Mouse (Mus musculus) neural tube, embryonic 13.5 days (tissue): ENCODE data around the gene Rab11fip4. TPM values are rescaled to one million over a fixed set of nuclear protein-coding genes. Genes with fewer than 3 reads are reported as not detected.

Source experiments
- ATAC-seq: fragments of 200-750 bp; cut with Nextera tagmentation; 2 replicates; pipeline ENCODE4 v1.8.0; 2017; ENCODE audit warnings: low read depth, mild to moderate bottlenecking, moderate TSS enrichment, moderate library complexity
- H3K27ac ChIP-seq: fragments of 300-500 bp; sonication (generic); replicated peaks from 2 replicates; pipeline ENCODE4 v1.5.1; 2015; ENCODE audit warnings: moderate library complexity, mild to moderate bottlenecking, inconsistent platforms
- H3K27me3 ChIP-seq: fragments of 300-500 bp; sonication (generic); 2 replicates; pipeline ENCODE4 v1.6.1; 2015; ENCODE audit warnings: mild to moderate bottlenecking, inconsistent platforms
- H3K36me3 ChIP-seq: fragments of 300-500 bp; sonication (generic); 2 replicates; pipeline ENCODE4 v1.6.1; 2015; ENCODE audit warnings: mild to moderate bottlenecking, inconsistent platforms
- H3K4me1 ChIP-seq: fragments of 300-500 bp; sonication (generic); replicated peaks from 2 replicates; pipeline ENCODE4 v1.6.1; 2015; ENCODE audit warnings: inconsistent platforms
- H3K4me2 ChIP-seq: fragments of 300-500 bp; sonication (generic); 2 replicates; pipeline ENCODE4 v1.6.1; 2015; ENCODE audit warnings: inconsistent platforms, mild to moderate bottlenecking, moderate library complexity
- H3K4me3 ChIP-seq: fragments of 300-500 bp; sonication (generic); 2 replicates; pipeline ENCODE4 v1.5.1; 2015; ENCODE audit warnings: mild to moderate bottlenecking, inconsistent platforms
- H3K9ac ChIP-seq: fragments of 300-500 bp; sonication (generic); 2 replicates; pipeline ENCODE4 v1.6.1; 2015; ENCODE audit warnings: moderate library complexity, mild to moderate bottlenecking, inconsistent platforms
- H3K9me3 ChIP-seq: fragments of 300-500 bp; sonication (generic); 2 replicates; pipeline ENCODE4 v1.6.1; 2016; ENCODE audit warnings: inconsistent platforms
- WGBS: fragments of 180-500 bp; shearing (Covaris S2); methylation state at CpG from one replicate; pipeline ENCODE4 v1.1.7; 2015; 5-methylcytosine and 5-hydroxymethylcytosine counted together
- polyA plus RNA-seq: library from polyadenylated mRNA; unstranded; fragments of >200 nt; fragmentation: Nextera tagmentation; extraction: Ambion mirVana; gene quantifications from 2 replicates; pipeline ENCODE4 v1.2.1, GENCODE M21; 2015

Gene Rab11fip4
- polyA plus RNA-seq, 1 experiment from 2014 or later: 24.6 TPM

DNA sequence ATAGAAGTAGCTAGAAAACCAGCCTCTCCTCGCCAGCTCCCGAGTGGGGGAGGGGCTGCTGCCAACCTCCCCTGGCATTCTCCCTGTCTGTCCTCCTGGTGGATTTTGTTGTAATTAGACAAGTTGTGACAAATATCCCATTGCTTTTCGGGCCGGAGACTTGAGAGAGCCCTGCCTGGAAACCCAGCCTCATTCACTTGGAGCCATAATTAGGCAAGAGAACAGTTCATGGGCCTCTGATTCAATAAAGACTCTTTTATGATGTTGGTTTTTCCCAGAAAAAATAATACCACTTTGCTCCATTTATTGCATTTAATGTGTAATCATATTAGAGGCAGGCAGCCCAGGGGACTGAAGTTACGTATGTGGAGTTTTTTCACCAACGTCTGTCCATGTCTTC lies 127.2 kb downstream of the Rab11fip4 start:
- H3K9me3 ChIP-seq: no peaks in the 10 kb centered on the region
- no peak overlapping the region for H3K4me2 ChIP-seq
- no peak overlapping the region for H3K4me3 ChIP-seq
- peaks cover 14% of the 10 kb centered on the region for H3K27me3 ChIP-seq
- H3K4me1 ChIP-seq: peaks cover 4% of the 10 kb centered on the region
- H3K27ac ChIP-seq: no peak overlapping the region
- no peak for ATAC-seq
- WGBS: 62% methylated on average over 6 of the region's 6 CpGs
- no peaks in the 10 kb centered on the region for H3K36me3 ChIP-seq
- H3K9ac ChIP-seq: no peak overlapping the region

DNA sequence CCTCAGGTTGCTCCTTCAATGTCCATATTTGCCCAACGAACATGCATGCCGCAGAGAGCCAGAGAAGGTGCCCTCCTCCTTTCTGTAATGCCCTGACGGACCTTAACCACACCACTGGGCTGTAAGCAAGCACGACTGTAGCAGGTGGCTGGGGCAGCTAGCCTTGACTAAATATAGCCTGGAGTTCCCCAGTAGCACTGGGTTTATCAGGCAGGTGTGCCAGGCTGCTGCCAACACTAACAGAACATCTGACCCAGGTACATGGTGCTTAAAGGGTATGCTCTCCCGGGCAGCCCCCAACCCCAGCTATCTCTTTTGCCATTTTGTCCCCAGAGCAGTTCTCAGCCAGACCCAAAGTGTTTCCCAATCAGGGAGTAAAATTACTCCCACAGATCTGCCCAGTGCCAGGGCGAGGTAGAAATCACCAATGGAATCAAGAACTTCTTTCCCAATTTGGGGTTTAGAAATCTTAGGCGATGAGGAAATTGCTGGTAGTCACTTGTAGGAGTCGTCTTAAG lies 127.9 kb downstream of the Rab11fip4 start:
- no peak overlapping the region for H3K4me2 ChIP-seq
- 89% methylated on average over 8 of the region's 8 CpGs for WGBS

DNA sequence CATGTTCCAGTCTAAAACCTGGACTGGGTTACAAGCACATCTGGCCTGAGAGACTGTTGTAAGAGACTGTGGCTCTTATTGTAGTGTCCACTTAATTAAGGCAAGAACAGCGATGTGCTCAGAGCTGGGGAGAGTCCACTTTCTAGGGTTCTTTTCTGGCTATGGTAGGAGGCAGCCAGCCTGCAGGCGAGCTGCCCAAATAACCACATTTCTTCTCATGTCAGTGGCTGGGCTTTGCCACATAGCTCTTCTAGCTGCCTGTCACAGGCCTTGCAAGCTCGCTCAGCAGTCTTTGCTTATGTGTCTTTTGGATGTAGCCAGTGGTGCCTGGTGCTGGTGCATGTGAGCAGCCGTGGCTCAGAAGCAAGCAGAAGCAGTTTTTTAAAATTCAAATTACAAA lies 129.7 kb downstream of the Rab11fip4 start:
- no peak for ATAC-seq
- WGBS: 77% methylated on average over 4 of the region's 4 CpGs
- no peaks in the 10 kb centered on the region for H3K27me3 ChIP-seq
- H3K9me3 ChIP-seq: no peaks in the 10 kb centered on the region
- no peak overlapping the region for H3K4me3 ChIP-seq
- H3K4me2 ChIP-seq: no peak overlapping the region
- no peak overlapping the region for H3K9ac ChIP-seq
- no peaks in the 10 kb centered on the region for H3K36me3 ChIP-seq
- H3K27ac ChIP-seq: no peak overlapping the region
- peaks cover 3% of the 10 kb centered on the region; the same call in 1 of the 2 replicates for H3K4me1 ChIP-seq

More for the DNA sequence above, 127.9 kb downstream of the Rab11fip4 start:
- Histone ChIP-seq H3K27ac (no peak overlapping the region), H3K4me3 (no peak overlapping the region), H3K9ac (no peak overlapping the region), H3K36me3 (no peaks in the 10 kb centered on the region), H3K27me3 (peaks cover 8% of the 10 kb centered on the region), H3K9me3 (no peaks in the 10 kb centered on the region), H3K4me1 (peaks cover 3% of the 10 kb centered on the region; the same call in 1 of the 2 replicates)
- ATAC-seq: no peak

DNA sequence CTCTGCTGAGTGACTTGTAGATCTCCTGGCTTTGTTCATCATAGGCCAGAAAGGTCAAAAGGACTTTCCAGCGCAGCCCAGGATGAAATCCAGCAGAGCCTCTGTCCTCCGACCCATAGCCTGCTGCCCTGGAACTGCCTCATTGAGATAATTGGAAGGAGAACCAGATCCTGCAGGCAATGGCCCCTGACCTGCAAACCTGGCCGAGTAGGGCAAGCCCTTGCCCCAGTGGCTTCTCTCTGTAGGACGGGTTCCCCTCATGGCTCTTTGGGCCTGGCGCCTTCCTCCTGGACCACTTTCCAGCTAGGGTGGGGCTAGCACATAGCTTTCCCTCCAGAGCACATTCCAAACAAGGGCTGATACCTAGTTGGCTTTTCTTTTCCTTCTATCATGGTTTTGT lies 131.8 kb downstream of the Rab11fip4 start:
- Histone ChIP-seq H3K9me3 (no peaks in the 10 kb centered on the region), H3K36me3 (no peaks in the 10 kb centered on the region), H3K4me1 (no peaks in the 10 kb centered on the region; the same call in 1 of the 2 replicates), H3K4me2 (no peak overlapping the region), H3K27me3 (no peaks in the 10 kb centered on the region), H3K27ac (no peak overlapping the region), H3K9ac (no peak overlapping the region), H3K4me3 (no peak overlapping the region)
- WGBS: 89% methylated on average over 5 of the region's 5 CpGs
- no peak for ATAC-seq

DNA sequence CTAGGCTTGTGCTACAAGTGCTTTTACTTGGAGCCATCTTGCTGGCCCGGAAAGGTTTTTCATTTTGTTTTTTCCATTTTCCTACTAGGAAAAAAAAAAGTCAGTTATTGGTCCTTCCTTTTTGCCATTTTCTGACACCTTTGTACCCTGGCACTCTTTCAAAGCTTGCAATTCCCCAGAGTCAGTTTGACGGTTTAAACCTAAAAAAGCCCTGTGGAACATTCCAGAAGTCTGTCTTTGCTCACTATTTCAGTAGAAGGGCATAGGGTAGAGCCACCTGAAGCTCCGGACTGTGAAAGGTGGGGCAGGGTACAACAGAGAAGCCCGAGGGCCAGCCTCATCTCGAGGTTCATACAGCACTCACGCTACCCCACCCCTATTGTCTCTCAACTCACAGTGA lies 134.0 kb downstream of the Rab11fip4 start:
- H3K36me3 ChIP-seq: no peaks in the 10 kb centered on the region
- no peaks in the 10 kb centered on the region for H3K9me3 ChIP-seq
- H3K4me2 ChIP-seq: no peak overlapping the region
- no peak overlapping the region for H3K27ac ChIP-seq
- H3K4me3 ChIP-seq: no peak overlapping the region
- H3K27me3 ChIP-seq: no peaks in the 10 kb centered on the region
- no peak overlapping the region for H3K9ac ChIP-seq
- ATAC-seq: no peak
- peaks cover 9% of the 10 kb centered on the region for H3K4me1 ChIP-seq
- 94% methylated on average over 6 of the region's 6 CpGs for WGBS

DNA sequence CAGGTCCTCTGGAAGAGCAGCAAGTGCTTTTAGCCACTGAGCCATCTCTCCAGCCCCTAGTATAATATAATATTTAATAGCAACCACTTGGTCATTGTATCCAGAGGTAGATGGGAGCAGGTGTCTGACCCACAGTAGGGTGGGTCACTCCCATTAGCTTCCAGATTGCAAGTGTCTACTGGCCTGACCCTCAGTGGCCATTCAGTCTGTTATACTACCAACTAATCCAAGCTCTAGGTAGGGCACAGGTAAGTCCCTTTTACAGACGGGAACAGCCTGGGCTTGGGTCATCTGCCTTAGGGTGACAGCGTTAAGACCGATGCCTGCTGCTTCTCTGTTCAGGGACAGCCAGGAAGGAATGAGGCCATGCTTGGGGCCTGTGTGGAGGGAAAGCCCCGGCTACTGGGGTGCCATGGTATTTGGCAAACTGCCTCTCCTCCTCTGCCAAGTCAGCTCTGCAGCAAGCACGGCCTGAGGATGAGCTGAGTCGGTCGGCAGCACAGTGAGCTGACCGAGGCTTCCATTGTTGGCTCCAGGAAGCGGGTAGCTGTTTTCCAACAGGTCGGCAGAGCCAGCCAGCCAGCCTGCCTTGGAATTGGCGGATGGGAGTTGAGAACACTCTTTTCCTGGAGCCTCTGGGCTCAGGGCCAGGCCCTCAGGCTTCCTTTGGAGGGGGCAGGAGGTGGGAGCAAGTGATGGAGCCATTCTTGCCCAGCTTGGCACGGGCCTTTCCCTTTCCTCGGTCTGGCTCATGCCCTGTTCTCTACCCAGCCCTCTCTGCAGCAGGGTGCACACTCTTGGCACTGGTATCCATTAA lies 138.4 kb downstream of the Rab11fip4 start:
- peaks cover 11% of the 10 kb centered on the region for H3K4me1 ChIP-seq
- WGBS: 65% methylated on average over 13 of the region's 13 CpGs
- peak; percentile 88 for ATAC-seq
- no peak overlapping the region for H3K4me2 ChIP-seq
- H3K9ac ChIP-seq: no peak overlapping the region
- H3K36me3 ChIP-seq: no peaks in the 10 kb centered on the region
- no peaks in the 10 kb centered on the region for H3K9me3 ChIP-seq
- H3K27me3 ChIP-seq: no peaks in the 10 kb centered on the region
- H3K27ac ChIP-seq: peak overlapping the region; percentile 59
- no peak overlapping the region for H3K4me3 ChIP-seq

DNA sequence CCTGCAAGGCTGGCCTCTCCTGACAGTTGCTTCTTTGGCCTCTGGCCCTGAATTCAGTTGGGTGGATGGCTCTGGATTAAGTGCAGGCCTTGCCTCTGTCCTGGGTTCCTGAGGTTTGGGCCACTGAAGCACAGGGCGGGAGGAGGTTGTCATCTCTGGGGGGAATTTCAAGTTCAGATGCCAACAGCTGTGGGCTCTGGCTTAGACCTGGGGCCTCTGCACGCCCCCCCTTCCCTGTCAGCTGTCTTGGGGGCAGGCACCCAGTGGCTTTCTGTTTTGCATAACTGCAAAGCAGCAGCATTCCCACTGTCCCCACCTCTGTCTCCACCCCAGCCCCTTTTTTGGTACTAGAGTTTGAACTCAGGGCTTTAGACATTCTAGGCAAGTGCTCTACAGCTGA lies 139.4 kb downstream of the Rab11fip4 start:
- Histone ChIP-seq H3K9me3 (no peaks in the 10 kb centered on the region), H3K36me3 (no peaks in the 10 kb centered on the region), H3K27me3 (no peaks in the 10 kb centered on the region), H3K9ac (no peak overlapping the region), H3K27ac (no peak overlapping the region), H3K4me3 (no peak overlapping the region), H3K4me1 (peaks cover 11% of the 10 kb centered on the region), H3K4me2 (no peak overlapping the region)
- WGBS: 78% methylated on average over 2 of the region's 2 CpGs
- no peak for ATAC-seq

DNA sequence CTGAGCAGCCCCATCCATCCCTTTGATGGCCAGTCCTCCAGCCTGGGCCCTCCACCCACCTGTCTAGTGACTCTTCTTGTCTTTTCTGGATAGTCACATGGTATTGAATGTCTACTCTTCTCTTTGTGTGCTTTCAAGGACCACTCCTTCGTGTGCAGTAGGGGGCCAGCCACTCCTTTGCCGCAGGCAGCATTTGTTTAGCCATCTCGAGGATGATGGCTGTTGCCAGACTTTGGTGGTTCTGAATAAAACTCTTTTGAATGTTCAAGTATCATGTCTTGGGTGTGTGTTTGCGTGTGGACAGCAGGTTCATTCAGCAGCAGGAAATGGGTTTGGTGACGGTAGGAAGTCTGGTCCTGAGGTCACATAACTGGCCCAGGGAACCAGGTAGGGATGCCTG lies 140.5 kb downstream of the Rab11fip4 start:
- H3K36me3 ChIP-seq: no peaks in the 10 kb centered on the region
- no peak overlapping the region for H3K27ac ChIP-seq
- H3K4me3 ChIP-seq: no peak overlapping the region
- H3K4me2 ChIP-seq: no peak overlapping the region
- H3K9me3 ChIP-seq: no peaks in the 10 kb centered on the region
- H3K27me3 ChIP-seq: no peaks in the 10 kb centered on the region
- WGBS: 87% methylated on average over 5 of the region's 5 CpGs
- no peak overlapping the region for H3K9ac ChIP-seq
- no peak for ATAC-seq
- H3K4me1 ChIP-seq: peaks cover 16% of the 10 kb centered on the region

DNA sequence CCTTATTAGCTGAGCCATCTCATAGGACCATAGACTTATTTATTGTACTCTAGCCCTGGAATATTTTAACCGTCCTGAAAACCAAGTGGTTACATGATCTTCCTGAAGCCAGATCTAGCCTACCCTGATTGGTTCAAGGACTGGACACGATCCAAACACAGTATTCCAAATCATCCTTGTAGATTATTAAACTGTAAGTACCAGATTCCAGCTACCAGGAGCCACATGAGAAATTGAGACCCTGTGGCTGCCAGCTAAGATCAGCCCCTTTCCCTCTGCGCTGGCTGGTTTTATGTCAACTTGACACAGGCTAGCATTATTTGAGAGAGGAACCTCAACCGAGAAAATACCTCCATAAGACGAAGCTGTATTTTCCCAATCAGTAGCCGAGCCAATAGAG lies 142.0 kb downstream of the Rab11fip4 start:
- no peaks in the 10 kb centered on the region for H3K9me3 ChIP-seq
- no peaks in the 10 kb centered on the region for H3K27me3 ChIP-seq
- peaks cover 31% of the 10 kb centered on the region for H3K4me1 ChIP-seq
- H3K27ac ChIP-seq: no peak overlapping the region
- H3K4me3 ChIP-seq: no peak overlapping the region
- ATAC-seq: no peak
- H3K4me2 ChIP-seq: no peak overlapping the region
- no peaks in the 10 kb centered on the region for H3K36me3 ChIP-seq
- 92% methylated on average over 6 of the region's 6 CpGs for WGBS
- no peak overlapping the region for H3K9ac ChIP-seq

DNA sequence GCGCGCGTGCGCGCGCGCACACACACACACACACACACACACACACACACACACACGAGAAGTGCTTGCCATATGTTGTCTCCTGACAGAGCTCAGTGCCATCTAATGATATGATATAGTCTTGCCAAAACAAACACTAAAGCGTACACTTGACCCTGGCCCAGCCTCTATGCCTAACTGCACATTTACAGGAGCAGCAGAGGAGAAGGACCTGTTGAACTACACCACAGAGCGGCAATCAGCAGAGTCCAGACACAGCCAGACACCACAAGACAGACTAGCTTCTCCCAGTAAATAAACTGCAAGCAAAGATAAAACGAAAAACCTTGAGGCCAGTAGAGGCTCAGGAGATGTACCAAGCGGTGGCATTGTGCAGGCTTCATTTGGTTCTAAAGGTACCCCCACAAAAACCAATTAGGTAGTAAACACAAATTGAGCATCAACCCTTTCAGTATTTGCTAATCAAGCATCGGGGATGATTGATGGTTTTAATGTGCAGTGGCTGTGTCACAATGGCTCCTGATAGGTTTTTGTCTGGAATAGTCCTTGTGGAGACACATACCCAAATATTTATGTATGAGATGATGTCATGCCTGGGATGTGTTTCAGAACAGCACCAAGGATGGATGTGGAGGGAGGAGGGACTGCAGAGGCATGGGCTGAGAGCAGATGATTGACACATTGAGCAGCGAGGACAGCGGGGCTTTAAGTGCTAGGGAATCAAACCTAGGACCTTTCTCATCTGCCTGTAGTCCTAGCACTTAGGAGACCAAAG lies 145.4 kb downstream of the Rab11fip4 start:
- Histone ChIP-seq H3K4me1 (peaks cover 28% of the 10 kb centered on the region), H3K27me3 (no peaks in the 10 kb centered on the region), H3K4me2 (no peak overlapping the region), H3K36me3 (no peaks in the 10 kb centered on the region), H3K4me3 (no peak overlapping the region), H3K9me3 (no peaks in the 10 kb centered on the region), H3K9ac (no peak overlapping the region), H3K27ac (no peak overlapping the region)
- no peak for ATAC-seq
- WGBS: 76% methylated on average over 15 of the region's 15 CpGs

DNA sequence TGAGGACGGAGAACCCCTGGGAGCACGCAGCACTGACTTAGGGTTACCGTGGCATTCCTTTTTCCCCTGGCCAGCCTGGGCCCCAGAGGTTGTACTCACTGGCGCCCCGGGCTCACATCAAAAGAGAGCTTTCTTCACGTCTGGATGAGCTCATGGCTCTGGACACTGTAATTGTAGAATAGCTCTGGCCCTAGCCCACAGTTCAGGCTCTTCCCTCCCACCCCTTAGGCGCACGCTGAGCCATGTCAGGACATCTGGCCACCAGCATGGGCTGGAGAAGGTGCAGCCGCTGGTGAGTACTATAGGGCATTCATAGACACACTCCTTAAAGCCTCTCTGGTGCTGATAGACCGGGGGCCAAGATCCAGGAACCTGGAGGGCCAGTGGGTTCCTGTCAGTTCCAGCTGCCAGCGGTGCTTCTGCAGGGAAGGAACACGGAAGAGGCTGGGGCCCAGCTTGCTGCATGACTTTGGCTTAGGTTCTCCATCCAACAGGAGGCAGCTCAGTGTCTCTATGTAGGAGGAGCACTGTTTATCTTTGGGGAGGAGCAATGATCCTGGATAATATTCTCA lies 146.2 kb downstream of the Rab11fip4 start:
- ATAC-seq: no peak
- Histone ChIP-seq H3K36me3 (no peaks in the 10 kb centered on the region), H3K9ac (no peak overlapping the region), H3K27me3 (no peaks in the 10 kb centered on the region), H3K4me2 (no peak overlapping the region), H3K4me1 (peaks cover 28% of the 10 kb centered on the region), H3K27ac (no peak overlapping the region), H3K4me3 (no peak overlapping the region), H3K9me3 (no peaks in the 10 kb centered on the region)
- 64% methylated on average over 12 of the region's 12 CpGs for WGBS

DNA sequence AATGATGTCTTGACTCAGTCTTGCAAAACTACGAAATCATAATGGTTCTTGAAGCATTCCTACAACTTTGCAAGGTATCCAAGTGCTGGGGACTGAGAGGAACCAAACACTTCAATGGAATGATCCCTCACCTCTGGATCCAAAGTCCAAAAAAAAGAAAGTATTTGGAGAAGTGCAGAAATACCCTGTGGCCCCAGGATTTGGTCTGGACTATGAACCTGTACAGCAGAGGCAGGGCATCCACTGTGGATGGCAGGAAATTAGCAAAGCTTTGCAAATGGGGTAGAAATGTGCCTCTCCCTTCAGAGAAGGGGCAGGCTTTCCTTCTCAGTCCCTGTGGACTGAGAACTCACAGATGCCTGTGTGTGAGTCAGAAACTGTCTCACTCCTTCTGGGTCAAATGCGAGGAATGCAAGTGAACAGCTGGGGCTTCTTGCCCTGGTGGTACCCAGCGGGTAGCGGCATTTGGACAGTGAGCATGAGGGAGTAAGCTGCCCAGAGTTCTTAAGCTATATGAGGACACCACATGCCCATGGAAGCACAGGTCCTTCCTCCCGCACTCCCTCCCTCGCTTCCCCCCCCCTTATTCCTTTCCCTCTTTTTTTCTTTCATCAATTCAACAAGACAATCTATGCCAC lies 147.0 kb downstream of the Rab11fip4 start:
- no peak overlapping the region for H3K9ac ChIP-seq
- H3K27ac ChIP-seq: no peak overlapping the region
- no peak overlapping the region for H3K4me3 ChIP-seq
- no peak for ATAC-seq
- WGBS: 84% methylated on average over 6 of the region's 6 CpGs
- no peak overlapping the region for H3K4me2 ChIP-seq
- H3K4me1 ChIP-seq: peaks cover 28% of the 10 kb centered on the region
- H3K36me3 ChIP-seq: no peaks in the 10 kb centered on the region
- H3K9me3 ChIP-seq: no peaks in the 10 kb centered on the region
- H3K27me3 ChIP-seq: no peaks in the 10 kb centered on the region
